10 mouse cellular contexts compared by ENCODE assay signal in genomic region chr12:69299831-69300230, GRCm38 (mm10).
"Had no signal": no experiment of that assay in that cellular context is flagged by ENCODE, and none has a peak within 500 bp of the region (broad histone marks: within the 10 kb centered on the region; RNA-seq: fewer than 3 reads in every experiment).

No protein-coding gene starts in this region.

- H3K4me3 ChIP-seq: intestine, embryonic 15.5 days; layer of hippocampus, adult 2 months had no signal

- ATAC-seq: midbrain, embryonic 16.5 days had no signal

- H3K27ac ChIP-seq: layer of hippocampus, adult 2 months; midbrain, embryonic 10.5 days; neural tube, embryonic 15.5 days had no signal

- H3K27me3 ChIP-seq: intestine, embryonic 15.5 days; liver, embryonic 15.5 days; neural tube, embryonic 15.5 days had no signal

- DNase-seq: right cerebral cortex, adult 18-20 months; right cerebral cortex, postnatal 25 days; thymus, postnatal 36 days had no signal

- H3K9ac ChIP-seq: intestine, embryonic 15.5 days; liver, embryonic 15.5 days; lung, embryonic 14.5 days had no signal

- H3K9me3 ChIP-seq: intestine, embryonic 15.5 days; liver, embryonic 15.5 days; midbrain, embryonic 10.5 days; neural tube, embryonic 15.5 days had no signal
